Mouse (Mus musculus): ENCODE measurements around the gene Vmn2r86.
"Not testable (repeated sequence)": the region's sequence is repeated elsewhere in the genome, so short reads cannot be mapped to it uniquely, and the experiment has no call there.

Vmn2r86 gene

GRCm38 (mm10) chr10:130455950-130456349 is at the start of gene Vmn2r86:
TSS of gene Vmn2r86 (minus strand) at chr10:130456050.
- not testable (repeated sequence) for DNase-seq (ENCODE audit: low spot score)

DNA sequence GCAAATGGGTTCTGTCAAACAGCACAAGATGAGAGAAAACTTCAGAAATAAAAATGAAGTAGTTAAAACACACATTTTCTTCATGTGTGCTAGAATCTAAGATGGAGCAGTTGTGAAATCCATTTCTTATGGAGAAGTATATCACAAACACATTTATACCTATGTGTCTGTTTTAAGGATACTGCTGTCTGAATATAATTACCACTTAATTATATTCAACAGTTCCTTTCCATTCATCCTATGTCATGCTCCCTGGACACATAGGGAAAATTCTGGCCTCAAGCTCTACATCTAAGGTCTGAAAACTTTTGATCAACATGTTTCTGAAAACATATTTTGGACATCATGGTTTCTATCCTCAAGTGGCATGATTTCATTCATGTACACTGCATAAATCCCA is 41.4 kb upstream of the Vmn2r86 start, which contains the start of gene Vmn2r87:
Gene Vmn2r87, minus strand, starts transcription at position 101 of the 400 bp plus-strand sequence.
- DNase-seq (ENCODE audit: low spot score): no peak

GRCm38 (mm10) chr10:130470311-130470760 is 14.5 kb upstream of the Vmn2r86 start:
- DNase-seq (ENCODE audit: low spot score): no peak

GRCm38 (mm10) chr10:130444776-130445175 is 11.1 kb downstream of the Vmn2r86 start:
- no peak for DNase-seq (ENCODE audit: low spot score)

GRCm38 (mm10) chr10:130434185-130434898 is 21.5 kb downstream of the Vmn2r86 start:
- DNase-seq (ENCODE audit: low spot score): not testable (repeated sequence)

DNA sequence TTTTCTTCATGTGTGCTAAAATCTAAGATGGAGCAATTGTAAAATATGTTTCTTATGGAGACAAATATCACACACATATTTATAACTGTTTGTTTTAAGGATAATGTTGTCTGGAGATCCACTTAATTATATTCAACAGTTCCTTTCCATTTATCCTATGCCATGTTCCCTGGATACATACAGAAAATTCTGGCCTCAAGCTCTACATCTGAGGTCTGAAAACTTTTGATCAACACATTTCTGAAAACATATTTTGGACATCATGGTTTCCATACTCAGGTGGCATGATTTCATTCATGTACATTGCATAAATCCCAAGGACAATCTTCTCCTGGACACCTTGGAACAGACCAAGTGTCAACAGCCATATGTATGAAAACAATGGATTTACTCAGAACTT is 26.2 kb downstream of the Vmn2r86 start, which contains the start of gene Vmn2r85:
Gene Vmn2r85, minus strand, starts transcription at position 101 of the 400 bp plus-strand sequence.
- DNase-seq (ENCODE audit: low spot score): not testable (repeated sequence)

DNA sequence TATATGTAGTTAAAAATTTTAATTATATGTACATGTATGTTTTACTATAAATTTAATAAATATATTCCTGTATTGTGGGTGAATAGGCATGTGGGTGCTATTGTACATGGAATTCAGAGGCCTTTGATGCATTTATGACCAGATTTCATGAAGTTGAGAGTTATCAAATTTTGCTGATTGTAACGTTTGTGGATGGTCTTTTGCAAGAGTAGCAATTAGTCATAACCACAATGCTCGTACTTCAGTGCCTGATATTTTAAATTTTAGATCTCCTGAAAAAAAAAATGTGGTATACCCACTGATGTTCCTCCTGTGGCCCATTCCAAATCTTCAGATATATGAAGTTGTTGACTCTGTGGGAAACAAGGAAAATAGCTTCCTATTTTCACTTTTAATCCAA is 33.5 kb downstream of the Vmn2r86 start:
- not testable (repeated sequence) for DNase-seq (ENCODE audit: low spot score)

DNA sequence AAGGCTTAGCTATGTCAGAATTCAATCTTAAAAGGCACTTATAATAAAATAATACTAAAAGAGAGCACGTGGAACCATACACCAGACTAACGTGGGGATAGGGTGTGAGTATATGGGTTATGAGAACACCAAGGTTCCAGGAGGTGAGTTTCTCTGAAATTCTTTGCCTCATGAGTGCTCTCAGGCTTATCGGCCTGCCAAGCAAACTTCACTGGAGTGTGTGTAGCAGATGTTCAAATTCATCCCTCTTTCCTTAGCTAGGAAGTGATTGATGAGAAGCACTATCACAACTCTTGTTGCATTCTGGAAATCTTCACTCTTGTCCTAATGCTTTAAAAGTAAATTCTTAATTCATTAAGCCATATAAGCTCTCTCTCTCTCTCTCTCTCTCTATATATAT is 35.4 kb downstream of the Vmn2r86 start:
- DNase-seq (ENCODE audit: low spot score): no peak

GRCm38 (mm10) chr10:130419954-130420353 is 35.9 kb downstream of the Vmn2r86 start:
- DNase-seq (ENCODE audit: low spot score): not testable (repeated sequence)

DNA sequence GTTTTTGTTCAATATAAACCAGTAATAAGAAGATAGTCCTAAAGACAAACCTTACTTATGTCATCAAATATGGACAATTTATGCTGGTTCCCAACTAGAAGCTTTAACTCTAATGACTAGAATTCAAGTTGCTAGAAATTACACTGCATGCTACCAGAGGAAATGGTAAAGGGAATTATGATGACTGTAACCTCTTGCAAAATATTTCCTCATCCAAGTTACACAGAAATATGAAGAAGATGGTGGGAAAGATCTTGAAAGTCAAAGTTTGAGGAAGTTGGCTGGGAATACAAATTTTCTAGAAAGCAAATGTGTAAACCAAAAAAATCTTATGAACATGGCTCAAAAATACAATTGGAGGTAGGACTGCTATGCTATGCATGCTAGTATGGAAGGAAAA is 39.5 kb downstream of the Vmn2r86 start:
- not testable (repeated sequence) for DNase-seq (ENCODE audit: low spot score)

GRCm38 (mm10) chr10:130412167-130412698 is 43.6 kb downstream of the Vmn2r86 start:
- DNase-seq (ENCODE audit: low spot score): not testable (repeated sequence)

DNA sequence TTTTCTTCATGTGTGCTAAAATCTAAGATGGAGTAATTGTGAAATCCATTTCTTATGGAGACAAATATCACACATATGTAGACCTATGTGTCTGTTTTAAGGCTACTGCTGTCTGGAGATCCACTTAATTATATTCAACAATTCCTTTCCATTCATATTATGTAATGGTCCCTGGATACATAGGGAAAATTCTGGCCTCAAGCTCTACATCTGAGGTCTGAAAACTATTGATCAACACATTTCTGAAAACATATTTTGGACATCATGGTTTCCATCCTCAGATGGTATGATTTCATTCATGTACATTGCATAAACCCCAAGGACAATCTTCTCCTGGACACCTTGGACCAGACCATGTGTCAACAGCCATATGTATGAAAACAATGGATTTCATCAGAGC is 61.6 kb downstream of the Vmn2r86 start, which contains the start of gene Vmn2r84:
Gene Vmn2r84, minus strand, starts transcription at position 101 of the 400 bp plus-strand sequence.
- DNase-seq (ENCODE audit: low spot score): no peak

All from MN1 (cell line).